Mouse (Mus musculus): ENCODE data around the gene Olfr787. TPM values are rescaled to one million over a fixed set of nuclear protein-coding genes. Genes with fewer than 3 reads are reported as not detected.

Gene Olfr787
- not detected in 2 replicates for polyA plus RNA-seq (2015; fragmentation: Nextera tagmentation; extraction: Ambion mirVana)

DNA sequence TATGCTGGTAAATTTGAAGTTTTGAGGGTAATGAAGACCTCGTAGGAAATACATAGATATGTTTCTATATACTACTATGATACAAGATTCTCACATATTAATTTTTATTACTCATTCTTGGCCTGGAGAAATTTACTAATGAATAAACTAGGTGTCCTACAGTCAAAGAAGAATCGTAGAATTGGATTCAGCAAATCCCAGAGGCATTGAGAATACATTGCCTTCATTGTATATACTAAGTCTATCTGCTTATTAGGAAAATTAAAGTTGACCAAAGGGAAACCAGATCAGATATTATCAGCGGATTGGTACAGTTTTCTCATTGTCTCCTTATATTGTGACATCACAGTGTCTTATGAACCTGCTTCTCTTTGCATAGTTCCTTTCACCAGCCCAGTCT is at the start of gene Olfr787:
Olfr787 (plus strand) TSS at position 301 of the 400 bp plus-strand sequence.
- Histone ChIP-seq H3K4me2 (replicated peaks; ENCODE audit: low read depth, low read length) (no peak within 1 kb of the TSS), H3K27ac (ENCODE audit: low read length) (no peak within 1 kb of the TSS), H3K9me3 (ENCODE audit: low read length) (no peaks in the 10 kb centered on the region), H3K4me1 (ENCODE audit: insufficient read depth, low read length) (no peaks in the 10 kb centered on the region), H3K36me3 (ENCODE audit: insufficient read depth, low read length) (no peaks in the 10 kb centered on the region), H3K9ac (replicated peaks; ENCODE audit: low read length) (no peak within 1 kb of the TSS), H3K4me3 (ENCODE audit: low read length) (no peak within 1 kb of the TSS), H3K27me3 (ENCODE audit: insufficient read depth, low read length) (no peaks in the 10 kb centered on the region)
- no peak for ATAC-seq (ENCODE audit: low FRiP score, low TSS enrichment)
- 81% methylated on average over 3 of the region's 3 CpGs for WGBS

- Histone ChIP-seq H3K9me3 (ENCODE audit: low read length) (no peaks in the 10 kb centered on the region), H3K4me2 (replicated peaks; ENCODE audit: low read depth, low read length) (no peak within 1 kb of the TSS), H3K27ac (ENCODE audit: low read length) (no peak within 1 kb of the TSS), H3K9ac (replicated peaks; ENCODE audit: low read length) (no peak within 1 kb of the TSS), H3K4me3 (ENCODE audit: low read length) (no peak within 1 kb of the TSS), H3K4me1 (ENCODE audit: insufficient read depth, low read length) (no peaks in the 10 kb centered on the region), H3K36me3 (ENCODE audit: insufficient read depth, low read length) (no peaks in the 10 kb centered on the region), H3K27me3 (ENCODE audit: insufficient read depth, low read length) (no peaks in the 10 kb centered on the region)
- ATAC-seq (ENCODE audit: low FRiP score, low TSS enrichment), result no peak
Measured at GRCm38 (mm10) chr10:129427006-129427405, 34.7 kb upstream of the Olfr787 start, which contains the start of gene Olfr786. TSS of gene Olfr786 (plus strand) at chr10:129427306.

DNA sequence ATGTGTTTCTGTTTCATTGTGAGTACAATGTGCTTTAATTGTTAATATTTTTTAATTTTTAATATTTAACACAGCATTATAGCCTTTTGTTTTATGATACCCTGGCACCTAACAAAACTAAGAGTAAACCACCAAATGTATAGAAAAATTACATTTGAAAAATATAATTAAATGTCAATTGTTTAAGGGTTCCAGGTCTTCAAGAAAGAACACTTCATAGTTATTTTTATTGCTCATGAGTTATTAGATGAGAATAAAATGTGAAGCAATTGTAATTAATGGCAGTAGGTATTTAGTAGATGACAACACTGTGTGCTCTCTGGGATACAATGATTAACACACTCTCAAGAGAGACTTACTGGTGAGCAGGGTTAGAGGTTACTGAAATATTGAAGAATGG is 9.0 kb downstream of the Olfr787 start, which contains the start of gene Olfr788:
Olfr788 (plus strand) TSS at position 301 of the 400 bp plus-strand sequence.
- H3K36me3 ChIP-seq (ENCODE audit: insufficient read depth, low read length), result no peaks in the 10 kb centered on the region
- H3K27ac ChIP-seq (ENCODE audit: low read length), result no peak within 1 kb of the TSS
- no peaks in the 10 kb centered on the region for H3K9me3 ChIP-seq (ENCODE audit: low read length)
- no peaks in the 10 kb centered on the region for H3K27me3 ChIP-seq (ENCODE audit: insufficient read depth, low read length)
- no peak within 1 kb of the TSS for H3K4me3 ChIP-seq (ENCODE audit: low read length)
- no peak within 1 kb of the TSS for H3K9ac ChIP-seq (replicated peaks; ENCODE audit: low read length)
- ATAC-seq (ENCODE audit: low FRiP score, low TSS enrichment), result no peak
- no peaks in the 10 kb centered on the region for H3K4me1 ChIP-seq (ENCODE audit: insufficient read depth, low read length)
- no peak within 1 kb of the TSS for H3K4me2 ChIP-seq (replicated peaks; ENCODE audit: low read depth, low read length)

DNA sequence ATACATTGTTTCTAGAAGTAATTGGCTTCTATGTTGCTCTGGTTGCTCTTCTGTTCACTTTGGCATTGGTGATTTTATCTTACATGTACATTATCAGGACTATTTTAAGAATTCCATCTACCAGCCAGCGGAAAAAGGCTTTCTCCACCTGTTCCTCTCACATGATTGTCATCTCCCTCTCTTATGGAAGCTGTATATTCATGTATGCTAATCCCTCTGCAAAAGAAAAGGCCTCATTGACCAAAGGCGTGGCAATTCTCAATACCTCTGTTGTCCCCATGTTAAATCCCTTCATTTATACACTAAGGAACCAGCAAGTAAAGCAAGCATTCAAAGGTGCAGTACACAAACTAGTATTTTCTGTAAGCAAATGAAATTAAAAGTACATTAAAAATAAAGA is 11.6 kb downstream of the Olfr787 start:
- H3K27ac ChIP-seq (ENCODE audit: low read length), result no peak overlapping the region
- H3K4me1 ChIP-seq (ENCODE audit: insufficient read depth, low read length), result no peaks in the 10 kb centered on the region
- no peaks in the 10 kb centered on the region for H3K9me3 ChIP-seq (ENCODE audit: low read length)
- H3K4me2 ChIP-seq (replicated peaks; ENCODE audit: low read depth, low read length), result no peak overlapping the region
- ATAC-seq (ENCODE audit: low FRiP score, low TSS enrichment), result no peak
- 74% methylated on average over 2 of the region's 2 CpGs for WGBS
- H3K27me3 ChIP-seq (ENCODE audit: insufficient read depth, low read length), result no peaks in the 10 kb centered on the region
- no peaks in the 10 kb centered on the region for H3K36me3 ChIP-seq (ENCODE audit: insufficient read depth, low read length)
- no peak overlapping the region for H3K9ac ChIP-seq (replicated peaks; ENCODE audit: low read length)
- no peak overlapping the region for H3K4me3 ChIP-seq (ENCODE audit: low read length)

GRCm38 (mm10) chr10:129473723-129474122 is 12.1 kb downstream of the Olfr787 start:
- no peaks in the 10 kb centered on the region for H3K27me3 ChIP-seq (ENCODE audit: insufficient read depth, low read length)
- H3K9me3 ChIP-seq (ENCODE audit: low read length), result no peaks in the 10 kb centered on the region
- H3K4me3 ChIP-seq (ENCODE audit: low read length), result no peak overlapping the region
- no peak overlapping the region for H3K9ac ChIP-seq (replicated peaks; ENCODE audit: low read length)
- no peak for ATAC-seq (ENCODE audit: low FRiP score, low TSS enrichment)
- no peak overlapping the region for H3K27ac ChIP-seq (ENCODE audit: low read length)
- no peaks in the 10 kb centered on the region for H3K4me1 ChIP-seq (ENCODE audit: insufficient read depth, low read length)
- no peaks in the 10 kb centered on the region for H3K36me3 ChIP-seq (ENCODE audit: insufficient read depth, low read length)
- no peak overlapping the region for H3K4me2 ChIP-seq (replicated peaks; ENCODE audit: low read depth, low read length)

DNA sequence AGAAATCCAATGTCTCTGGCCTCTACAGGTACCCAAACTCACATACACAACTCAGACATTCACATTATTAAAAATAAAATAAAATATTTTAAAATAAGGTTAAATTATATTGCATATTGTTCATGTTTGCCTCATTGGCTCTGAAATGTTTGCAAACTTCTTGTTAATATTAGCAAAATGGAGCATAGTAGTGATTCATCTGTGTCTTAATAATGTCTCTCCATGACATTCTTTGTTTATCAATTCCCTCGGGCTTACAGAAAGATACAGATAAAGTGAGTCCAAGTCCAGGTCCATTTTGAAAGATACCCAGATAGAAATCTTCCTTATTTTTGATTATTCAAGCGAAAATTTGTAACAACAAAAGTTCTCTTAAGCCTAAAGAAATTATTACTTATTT is 22.8 kb downstream of the Olfr787 start, which contains the start of gene Olfr789:
Olfr789 (plus strand) TSS at position 301 of the 400 bp plus-strand sequence.
- Histone ChIP-seq H3K4me3 (ENCODE audit: low read length) (no peak within 1 kb of the TSS), H3K9me3 (ENCODE audit: low read length) (no peaks in the 10 kb centered on the region), H3K4me2 (replicated peaks; ENCODE audit: low read depth, low read length) (no peak within 1 kb of the TSS), H3K27me3 (ENCODE audit: insufficient read depth, low read length) (no peaks in the 10 kb centered on the region), H3K9ac (replicated peaks; ENCODE audit: low read length) (no peak within 1 kb of the TSS), H3K27ac (ENCODE audit: low read length) (no peak within 1 kb of the TSS), H3K36me3 (ENCODE audit: insufficient read depth, low read length) (no peaks in the 10 kb centered on the region), H3K4me1 (ENCODE audit: insufficient read depth, low read length) (no peaks in the 10 kb centered on the region)
- ATAC-seq (ENCODE audit: low FRiP score, low TSS enrichment), result no peak
- WGBS, result 65% methylated on average over 2 of the region's 2 CpGs

- no peaks in the 10 kb centered on the region for H3K36me3 ChIP-seq (ENCODE audit: insufficient read depth, low read length)
- no peaks in the 10 kb centered on the region for H3K9me3 ChIP-seq (ENCODE audit: low read length)
- ATAC-seq (ENCODE audit: low FRiP score, low TSS enrichment), result no peak
- H3K9ac ChIP-seq (replicated peaks; ENCODE audit: low read length), result no peak overlapping the region
- H3K4me3 ChIP-seq (ENCODE audit: low read length), result no peak overlapping the region
- 81% methylated on average over 2 of the region's 2 CpGs for WGBS
- no peaks in the 10 kb centered on the region for H3K27me3 ChIP-seq (ENCODE audit: insufficient read depth, low read length)
- no peak overlapping the region for H3K4me2 ChIP-seq (replicated peaks; ENCODE audit: low read depth, low read length)
- H3K4me1 ChIP-seq (ENCODE audit: insufficient read depth, low read length), result no peaks in the 10 kb centered on the region
- H3K27ac ChIP-seq (ENCODE audit: low read length), result no peak overlapping the region
Measured at GRCm38 (mm10) chr10:129490101-129490500, 28.4 kb downstream of the Olfr787 start.

DNA sequence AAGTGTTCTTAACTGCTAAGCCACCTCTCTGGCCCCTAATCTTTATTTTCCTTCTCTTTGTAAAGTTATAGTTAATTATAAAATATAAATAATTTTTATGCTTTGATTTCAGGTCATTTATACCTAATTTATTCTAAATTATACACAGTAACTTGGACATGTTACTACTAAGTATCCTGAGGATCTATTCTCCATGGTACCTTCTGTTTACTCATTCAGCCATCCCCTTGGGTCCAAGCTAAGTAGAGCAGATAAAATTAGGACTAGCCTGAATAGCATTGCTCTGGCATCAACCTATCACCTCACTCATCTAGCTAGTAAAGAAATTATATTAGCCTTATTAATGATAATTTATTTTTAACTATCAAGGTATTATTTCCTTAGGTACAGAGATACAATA is 36.5 kb downstream of the Olfr787 start, which contains the start of gene Olfr790:
Olfr790 (plus strand) TSS at position 301 of the 400 bp plus-strand sequence.
- H3K9me3 ChIP-seq (ENCODE audit: low read length), result no peaks in the 10 kb centered on the region
- ATAC-seq (ENCODE audit: low FRiP score, low TSS enrichment), result no peak

More for the DNA sequence above, 36.5 kb downstream of the Olfr787 start, which contains the start of gene Olfr790:
- no peak within 1 kb of the TSS for H3K27ac ChIP-seq (ENCODE audit: low read length)
- H3K4me1 ChIP-seq (ENCODE audit: insufficient read depth, low read length), result no peaks in the 10 kb centered on the region
- no peaks in the 10 kb centered on the region for H3K27me3 ChIP-seq (ENCODE audit: insufficient read depth, low read length)
- H3K4me3 ChIP-seq (ENCODE audit: low read length), result no peak within 1 kb of the TSS
- no peaks in the 10 kb centered on the region for H3K36me3 ChIP-seq (ENCODE audit: insufficient read depth, low read length)
- no peak within 1 kb of the TSS for H3K4me2 ChIP-seq (replicated peaks; ENCODE audit: low read depth, low read length)
- no peak within 1 kb of the TSS for H3K9ac ChIP-seq (replicated peaks; ENCODE audit: low read length)

Other genes starting within 250 kb of the Olfr787 start
- gene Olfr774, start 225.7 kb upstream of the Olfr787 start, polyA plus RNA-seq (2015; fragmentation: Nextera tagmentation; extraction: Ambion mirVana), result not detected in 2 replicates
- not detected in 2 replicates for gene Olfr775, start 213.4 kb upstream of the Olfr787 start, polyA plus RNA-seq (2015; fragmentation: Nextera tagmentation; extraction: Ambion mirVana)
- gene Olfr776, start 202.7 kb upstream of the Olfr787 start, polyA plus RNA-seq (2015; fragmentation: Nextera tagmentation; extraction: Ambion mirVana), result not detected in 2 replicates
- not detected in 2 replicates for gene Olfr777, start 190.4 kb upstream of the Olfr787 start, polyA plus RNA-seq (2015; fragmentation: Nextera tagmentation; extraction: Ambion mirVana)
- gene Olfr780, start 143.7 kb upstream of the Olfr787 start, polyA plus RNA-seq (2015; fragmentation: Nextera tagmentation; extraction: Ambion mirVana), result not detected in 2 replicates
- not detected in 2 replicates for gene Olfr781, start 133.0 kb upstream of the Olfr787 start, polyA plus RNA-seq (2015; fragmentation: Nextera tagmentation; extraction: Ambion mirVana)
- not detected in 2 replicates for gene Olfr782, start 113.0 kb upstream of the Olfr787 start, polyA plus RNA-seq (2015; fragmentation: Nextera tagmentation; extraction: Ambion mirVana)
- gene Olfr784, start 77.8 kb upstream of the Olfr787 start, polyA plus RNA-seq (2015; fragmentation: Nextera tagmentation; extraction: Ambion mirVana), result 0.05 and 0.06 TPM in 2 replicates
- not detected in 2 replicates for gene Olfr785, start 56.4 kb upstream of the Olfr787 start, polyA plus RNA-seq (2015; fragmentation: Nextera tagmentation; extraction: Ambion mirVana)
- gene Olfr786, start 34.6 kb upstream of the Olfr787 start, polyA plus RNA-seq (2015; fragmentation: Nextera tagmentation; extraction: Ambion mirVana), result not detected in 2 replicates
- not detected in 2 replicates for gene Olfr788, start 9.1 kb downstream of the Olfr787 start, polyA plus RNA-seq (2015; fragmentation: Nextera tagmentation; extraction: Ambion mirVana)
- not detected in 2 replicates for gene Olfr789, start 22.9 kb downstream of the Olfr787 start, polyA plus RNA-seq (2015; fragmentation: Nextera tagmentation; extraction: Ambion mirVana)
- gene Olfr790, start 36.6 kb downstream of the Olfr787 start, polyA plus RNA-seq (2015; fragmentation: Nextera tagmentation; extraction: Ambion mirVana), result not detected in 2 replicates
- gene Olfr791, start 59.9 kb downstream of the Olfr787 start, polyA plus RNA-seq (2015; fragmentation: Nextera tagmentation; extraction: Ambion mirVana), result not detected in 2 replicates
- gene Olfr792, start 77.3 kb downstream of the Olfr787 start, polyA plus RNA-seq (2015; fragmentation: Nextera tagmentation; extraction: Ambion mirVana), result not detected in 2 replicates
- not detected in 2 replicates for gene Olfr794, start 105.8 kb downstream of the Olfr787 start, polyA plus RNA-seq (2015; fragmentation: Nextera tagmentation; extraction: Ambion mirVana)
- gene Olfr796, start 150.7 kb downstream of the Olfr787 start, polyA plus RNA-seq (2015; fragmentation: Nextera tagmentation; extraction: Ambion mirVana), result not detected in 2 replicates
- gene Olfr798, start 166.1 kb downstream of the Olfr787 start, polyA plus RNA-seq (2015; fragmentation: Nextera tagmentation; extraction: Ambion mirVana), result not detected in 2 replicates
- gene Olfr799, start 175.6 kb downstream of the Olfr787 start, polyA plus RNA-seq (2015; fragmentation: Nextera tagmentation; extraction: Ambion mirVana), result not detected in 2 replicates
- not detected in 2 replicates for gene Olfr800, start 195.8 kb downstream of the Olfr787 start, polyA plus RNA-seq (2015; fragmentation: Nextera tagmentation; extraction: Ambion mirVana)
- gene Olfr801, start 212.0 kb downstream of the Olfr787 start, polyA plus RNA-seq (2015; fragmentation: Nextera tagmentation; extraction: Ambion mirVana), result not detected in 2 replicates
- 0.03 TPM in 1 of 2 replicates, not detected in the other for gene Olfr802, start 226.3 kb downstream of the Olfr787 start, polyA plus RNA-seq (2015; fragmentation: Nextera tagmentation; extraction: Ambion mirVana)
- not detected in 2 replicates for gene Olfr803, start 232.4 kb downstream of the Olfr787 start, polyA plus RNA-seq (2015; fragmentation: Nextera tagmentation; extraction: Ambion mirVana)
- not detected in 2 replicates for gene Olfr804, start 241.3 kb downstream of the Olfr787 start, polyA plus RNA-seq (2015; fragmentation: Nextera tagmentation; extraction: Ambion mirVana)

Data from kidney, embryonic 16.5 days (tissue).